Mouse (Mus musculus) cerebellum, adult 11-12 months (tissue): Measurements from ENCODE around the gene Paxx.

Source experiments
- DNase-seq: peaks from one replicate; pipeline ENCODE4 v3.0.0; 2022

Paxx gene

GRCm38 (mm10) chr2:25480541-25480940, 19.6 kb upstream of the Paxx start:
- no peak for DNase-seq

- no peak for DNase-seq
Observed at GRCm38 (mm10) chr2:25479551-25480311, 18.8 kb upstream of the Paxx start.

DNA sequence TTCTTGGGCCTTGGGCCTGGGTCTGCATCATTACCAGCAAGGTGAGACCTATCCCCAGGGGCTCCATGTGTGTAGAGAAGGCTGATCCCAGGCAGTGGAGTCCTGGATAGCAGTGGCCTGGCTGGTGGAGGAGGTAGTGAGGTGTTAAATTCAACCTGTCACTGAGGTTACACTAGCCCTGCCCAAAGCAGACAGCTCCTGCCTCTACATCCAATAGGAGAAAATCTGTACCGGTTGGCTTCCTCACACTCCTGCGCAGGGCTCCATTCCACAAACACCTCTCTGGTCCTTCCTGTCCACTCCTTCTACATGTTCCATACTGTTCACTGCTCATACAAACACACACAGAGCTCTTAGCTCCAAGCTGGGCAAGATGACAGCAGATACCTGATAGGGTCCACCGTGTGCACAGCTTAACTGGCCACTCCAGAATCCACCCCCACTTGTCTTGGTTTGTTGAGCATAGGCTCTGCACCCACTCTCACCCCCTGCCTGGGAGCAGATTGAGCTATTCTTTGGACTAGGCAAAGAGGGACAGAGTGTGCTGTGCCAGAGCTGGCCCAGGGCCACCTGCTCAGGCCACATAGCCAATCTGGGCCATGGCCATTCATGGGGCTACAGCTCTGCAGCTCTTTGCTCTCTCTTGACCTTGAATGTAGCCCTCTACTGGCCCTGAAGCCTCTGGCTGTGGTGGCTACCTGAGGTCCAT, 17.2 kb upstream of the Paxx start:
- peak; percentile 99 for DNase-seq

DNA sequence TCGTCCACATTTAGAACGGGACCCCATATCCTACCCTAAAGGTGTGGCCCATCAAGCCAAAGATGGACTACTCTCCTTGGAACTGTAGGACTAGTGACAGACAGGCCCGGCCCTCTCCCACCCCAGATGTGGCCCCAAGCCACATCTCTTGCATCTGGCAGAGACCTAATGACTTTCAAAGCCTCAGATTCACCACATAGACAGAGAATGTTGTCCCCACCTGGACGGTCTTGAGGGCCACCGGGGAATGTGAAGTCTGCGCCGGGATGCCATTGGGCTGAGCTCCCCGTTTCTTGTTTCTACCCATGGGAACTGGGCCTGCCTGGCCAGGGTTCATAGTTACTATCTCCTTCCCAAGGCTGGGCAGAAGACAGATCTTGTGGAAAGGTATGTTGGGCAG, 16.6 kb upstream of the Paxx start:
- DNase-seq = peak; percentile 66

DNA sequence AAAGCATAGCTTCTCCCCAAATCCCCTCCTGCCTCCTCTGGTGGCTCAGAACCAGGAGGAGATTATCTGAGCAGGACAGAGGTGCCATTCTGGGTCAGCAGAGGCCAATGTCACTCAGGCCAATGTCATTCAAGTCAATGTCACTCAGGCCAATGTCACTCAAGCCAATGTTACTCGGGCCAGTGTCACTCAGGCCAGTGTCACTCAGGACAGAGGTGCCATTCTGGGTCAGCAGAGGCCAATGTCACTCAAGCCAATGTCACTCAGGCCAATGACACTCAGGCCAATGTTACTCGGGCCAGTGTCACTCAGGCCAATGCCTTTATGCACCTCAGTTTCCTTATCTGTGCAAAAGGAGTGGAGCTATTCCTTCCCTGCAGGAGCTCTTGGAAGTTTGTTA, 11.7 kb upstream of the Paxx start:
- DNase-seq = no peak

GRCm38 (mm10) chr2:25469969-25470368, 9.1 kb upstream of the Paxx start, which contains the start of gene Ptgds:
Gene Ptgds (minus strand): TSS chr2:25470046.
- peak; percentile 53 for DNase-seq

DNA sequence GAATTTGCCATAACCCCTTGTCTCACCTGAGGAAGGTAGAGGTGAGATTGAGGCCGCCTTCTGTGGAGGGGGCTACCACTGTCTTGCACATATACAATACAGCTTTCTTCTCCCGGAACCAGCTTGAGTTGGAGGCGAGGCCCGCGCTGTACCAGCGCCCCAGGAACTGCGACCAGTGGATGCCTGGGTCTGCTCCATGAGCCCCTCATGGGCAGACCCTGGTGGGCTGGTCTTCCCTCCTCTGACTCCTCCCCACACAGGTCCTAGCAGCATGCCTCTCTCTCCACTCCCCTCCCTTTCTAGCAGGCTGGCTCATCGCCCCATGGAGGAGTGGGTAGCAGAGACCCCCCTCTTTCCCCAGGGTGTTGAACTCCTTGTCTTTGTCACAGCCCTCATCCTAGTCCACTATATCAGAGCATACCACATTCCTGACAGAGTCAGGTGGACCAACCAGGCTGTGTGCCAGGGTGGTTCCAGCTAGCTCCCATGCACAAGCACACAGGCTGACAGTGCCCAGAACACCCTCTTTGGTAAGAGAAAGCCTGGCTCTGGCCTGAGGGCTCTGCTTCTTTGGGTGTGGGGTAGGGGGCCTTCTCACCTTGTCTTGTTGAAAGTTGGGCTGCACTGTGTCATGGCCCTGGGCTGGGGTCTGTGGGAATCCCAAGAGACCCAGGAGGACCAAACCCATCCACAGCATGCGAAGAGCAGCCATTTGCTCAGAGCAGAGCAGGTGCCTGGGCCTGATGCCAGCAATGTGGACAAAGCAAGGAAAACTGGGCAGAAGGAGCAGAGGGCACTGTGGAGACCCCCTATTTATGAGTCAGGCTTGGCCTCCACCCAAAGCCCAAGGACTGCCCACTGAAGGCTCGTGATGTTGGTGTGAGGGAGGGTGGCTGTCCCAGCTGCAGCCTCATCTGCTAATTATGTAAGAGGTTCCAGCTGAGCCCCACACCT, 8.3 kb upstream of the Paxx start:
- peak; percentile 81 for DNase-seq

- no peak for DNase-seq
Observed at GRCm38 (mm10) chr2:25467606-25468303, 6.9 kb upstream of the Paxx start.

DNA sequence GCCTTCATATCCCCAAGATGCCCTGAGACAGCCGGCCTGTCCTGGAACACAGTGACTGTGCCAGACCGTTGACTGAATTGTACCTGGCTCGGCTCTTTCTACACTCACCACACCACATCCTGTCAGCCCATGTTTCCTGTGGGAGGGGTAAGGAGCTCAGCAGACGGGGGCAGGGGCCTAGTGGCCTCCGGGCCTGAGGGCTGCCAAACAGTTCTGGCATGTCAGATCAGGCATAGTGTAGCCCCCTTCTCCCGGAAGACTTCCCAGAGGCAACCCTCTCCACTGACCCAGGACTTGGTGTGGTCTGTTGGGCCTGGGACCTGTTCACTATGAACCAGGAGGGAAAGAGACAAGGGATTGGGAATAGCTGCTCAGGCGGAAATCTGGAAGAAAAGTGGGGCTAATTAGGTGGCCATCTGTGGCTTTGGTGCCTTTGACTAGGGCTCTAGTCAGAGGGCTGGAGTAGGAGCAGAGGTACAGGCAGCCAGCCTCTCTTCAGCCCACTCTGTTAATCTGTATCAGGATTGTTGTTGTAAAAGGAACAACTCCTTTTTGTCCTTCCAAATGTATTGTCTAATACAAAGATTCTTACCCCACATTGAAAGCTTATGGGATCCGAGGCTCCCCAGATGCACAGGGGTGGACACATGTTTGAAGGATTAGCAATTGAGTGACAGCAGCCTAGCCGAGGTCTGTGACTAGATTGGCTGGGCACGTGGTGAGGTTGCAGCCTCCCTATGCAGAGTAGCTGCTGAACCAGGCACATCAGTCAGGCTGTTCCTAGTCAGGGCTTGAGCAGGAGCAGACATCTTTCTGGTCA, 5.1 kb upstream of the Paxx start:
- DNase-seq = peak; percentile 68

- DNase-seq = no peak
Observed at GRCm38 (mm10) chr2:25465256-25465655, 4.4 kb upstream of the Paxx start.

GRCm38 (mm10) chr2:25463630-25464029, 2.7 kb upstream of the Paxx start:
- DNase-seq = peak; percentile 76

- no peak for DNase-seq
Observed at GRCm38 (mm10) chr2:25461407-25461806, 513 bp upstream of the Paxx start.

DNA sequence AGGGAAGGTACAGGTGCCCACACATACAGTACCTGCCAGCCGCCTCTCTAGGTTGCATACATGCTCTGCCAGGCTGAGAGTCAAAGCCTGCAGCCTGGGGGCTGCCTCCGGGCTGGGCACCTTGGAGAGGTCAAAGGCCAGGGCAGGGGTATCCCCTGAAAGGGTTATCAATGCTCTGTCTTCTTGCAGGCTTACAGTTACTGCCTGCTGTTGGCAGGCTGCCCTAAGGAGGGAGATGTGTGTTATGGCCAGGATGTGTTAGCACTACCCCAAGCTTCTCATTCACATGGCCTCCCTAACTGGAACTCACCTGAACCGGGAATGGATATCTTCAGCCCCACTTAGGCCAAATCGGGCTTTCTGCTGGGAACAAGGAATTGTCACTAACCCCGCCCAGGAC, 759 bp downstream of the Paxx start:
- DNase-seq = peak; percentile 81

DNA sequence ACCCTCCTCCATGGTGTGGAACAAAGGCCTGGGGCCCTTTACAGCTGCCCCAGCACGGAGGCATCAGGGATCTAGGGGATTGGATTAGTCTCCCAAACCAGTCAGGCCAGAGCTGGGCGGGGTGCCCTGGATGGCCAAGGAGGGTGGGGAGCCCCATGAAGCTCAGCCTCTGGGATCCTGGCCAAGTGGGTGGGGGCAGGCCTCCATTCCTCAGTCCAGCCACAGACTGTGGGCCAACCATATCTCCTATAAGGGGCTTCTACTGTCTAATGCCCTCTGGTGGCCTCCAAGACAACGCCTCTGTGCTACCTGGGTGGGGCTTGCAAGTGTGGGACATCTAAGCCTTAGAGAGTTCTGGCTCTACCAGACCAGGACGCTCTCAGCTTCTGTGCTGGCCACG, 2.0 kb downstream of the Paxx start:
- DNase-seq = peak; percentile 70

DNA sequence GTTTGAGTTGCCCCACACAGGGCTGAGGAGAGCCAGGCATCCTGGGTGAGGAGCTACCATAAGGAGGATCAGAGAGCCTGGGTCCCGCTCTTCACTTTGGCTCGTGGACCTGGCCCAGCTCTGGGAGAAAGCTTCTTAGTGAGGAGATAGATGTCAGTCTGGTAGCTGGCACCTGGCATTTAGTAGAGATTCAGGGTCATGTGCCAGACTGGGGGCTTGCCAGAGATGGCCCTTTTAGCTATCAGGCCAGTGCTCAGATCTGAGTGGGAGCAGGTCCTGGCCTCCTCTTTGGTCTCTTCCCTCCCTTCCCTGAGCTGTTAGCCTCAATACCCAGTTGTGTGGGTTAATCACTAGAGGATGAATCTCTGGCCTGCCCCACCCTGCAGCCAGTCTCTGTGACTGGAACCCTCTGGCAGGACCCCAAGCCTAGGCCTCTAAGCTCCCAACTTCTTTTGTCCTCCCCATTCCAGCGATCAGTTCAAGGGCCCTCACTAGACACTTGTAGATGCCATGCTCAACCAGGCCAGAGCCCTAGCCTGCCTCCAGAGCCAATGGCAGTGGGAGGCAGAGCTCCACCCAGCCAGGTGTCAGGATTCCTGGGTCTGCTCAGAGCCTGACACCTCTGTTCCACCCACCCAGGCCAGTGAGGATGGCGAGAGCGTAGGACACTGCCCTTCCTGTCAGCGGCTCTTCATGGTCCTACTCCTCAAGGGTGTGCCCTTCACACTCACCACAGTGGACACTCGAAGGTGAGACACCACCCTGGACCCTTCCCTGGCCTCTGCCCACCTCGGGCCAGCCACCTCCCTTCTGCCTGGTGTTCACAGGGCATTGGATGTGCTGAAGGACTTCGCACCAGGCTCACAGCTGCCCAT, 3.6 kb downstream of the Paxx start:
- peak; percentile 73 for DNase-seq

DNA sequence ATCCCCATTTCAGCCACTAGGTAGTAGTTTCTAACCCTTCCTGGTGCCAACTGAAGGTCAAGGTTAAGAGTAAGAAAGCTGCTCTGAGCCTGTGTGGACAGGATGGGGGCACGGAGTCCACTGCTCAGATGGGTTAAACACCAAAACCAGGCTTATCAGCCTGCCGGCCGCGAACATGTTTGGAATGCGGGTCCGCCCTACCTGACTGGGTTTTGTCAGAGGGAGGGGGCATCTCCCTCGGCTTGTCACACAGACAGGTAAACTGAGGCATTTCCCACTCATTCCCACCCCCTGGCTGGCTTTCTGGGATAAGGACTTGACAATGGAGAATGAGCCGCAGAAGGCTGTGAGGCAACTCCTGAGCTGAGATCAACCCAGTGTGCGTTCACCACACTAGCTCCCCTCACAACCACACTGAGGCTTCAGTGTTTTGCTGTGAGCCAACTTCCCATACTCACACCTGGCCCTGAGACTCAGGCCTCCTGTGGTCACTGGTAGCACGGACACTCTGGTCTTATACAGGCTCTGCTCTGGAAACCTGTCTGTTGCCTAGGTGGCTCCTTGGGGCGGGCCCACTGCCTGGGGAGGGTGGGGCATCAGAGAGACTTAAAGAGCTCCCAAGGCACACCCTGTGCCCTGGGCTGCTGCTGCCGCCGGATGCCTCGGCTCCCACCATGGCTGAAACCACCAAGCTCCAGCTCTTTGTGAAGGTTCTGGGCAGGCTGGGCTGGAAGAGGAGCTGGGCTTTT, 4.5 kb downstream of the Paxx start, which contains the start of gene Clic3:
Gene Clic3, plus strand, starts transcription at position 634 of the 749 bp plus-strand sequence.
- DNase-seq = no peak

DNA sequence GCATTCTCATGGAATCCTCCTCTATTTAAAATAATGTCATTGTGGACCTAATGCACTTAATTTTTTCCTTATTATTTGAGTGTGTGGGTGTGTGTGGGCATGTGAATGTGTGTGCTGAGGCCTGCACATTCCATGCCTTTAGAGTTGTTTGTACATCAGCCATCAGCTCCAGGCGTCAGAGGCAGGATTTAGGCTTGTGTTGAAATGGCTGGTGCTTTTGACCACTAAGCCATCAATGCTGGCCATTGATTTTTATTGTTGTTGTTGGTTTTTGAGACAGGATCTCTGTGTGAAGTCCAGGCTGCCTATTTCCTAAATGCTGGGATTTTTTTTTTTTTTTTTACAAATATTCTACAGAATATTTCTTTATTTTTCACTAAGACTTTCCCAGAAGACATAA, 7.9 kb downstream of the Paxx start:
- no peak for DNase-seq

- DNase-seq = no peak
Observed at GRCm38 (mm10) chr2:25450853-25451647, 9.8 kb downstream of the Paxx start.

DNA sequence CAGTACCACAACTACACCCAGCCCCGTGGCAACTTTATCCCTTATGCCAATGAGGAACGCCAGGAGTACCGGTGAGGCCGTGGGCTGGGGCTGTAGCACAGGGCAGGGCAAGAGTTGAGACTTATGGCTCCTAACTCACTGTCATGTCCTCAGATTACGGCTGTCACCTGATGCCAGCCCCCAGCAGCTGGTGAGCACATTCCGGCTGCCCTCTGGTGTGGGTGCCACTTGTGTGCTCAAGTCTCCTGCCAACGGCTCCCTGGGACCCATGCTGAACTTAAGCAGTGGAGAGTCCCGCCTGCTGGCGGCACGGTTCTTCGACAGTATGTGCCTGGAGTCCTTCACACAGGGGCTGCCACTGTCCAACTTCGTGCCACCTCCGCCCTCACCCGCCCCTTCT, 18.2 kb downstream of the Paxx start:
- DNase-seq = peak; percentile 35
